Mouse (Mus musculus) gastrocnemius, adult 18-20 months (tissue): ENCODE measurements at regions not wholly inside any gene's neighbourhood (a gene's known extent, or its start where the extent isn't known, plus 50 kb on each side); places are given as distances from the start of the nearest gene placed in this dataset.

Experiments used
- DNase-seq: peaks from one replicate; pipeline ENCODE4 v3.0.0; 2021; ENCODE audit warnings: low spot score

- no peak for DNase-seq
Measured at GRCm38 (mm10) chr7:128834894-128835293, 90.2 kb downstream of the Sec23ip start.

DNA sequence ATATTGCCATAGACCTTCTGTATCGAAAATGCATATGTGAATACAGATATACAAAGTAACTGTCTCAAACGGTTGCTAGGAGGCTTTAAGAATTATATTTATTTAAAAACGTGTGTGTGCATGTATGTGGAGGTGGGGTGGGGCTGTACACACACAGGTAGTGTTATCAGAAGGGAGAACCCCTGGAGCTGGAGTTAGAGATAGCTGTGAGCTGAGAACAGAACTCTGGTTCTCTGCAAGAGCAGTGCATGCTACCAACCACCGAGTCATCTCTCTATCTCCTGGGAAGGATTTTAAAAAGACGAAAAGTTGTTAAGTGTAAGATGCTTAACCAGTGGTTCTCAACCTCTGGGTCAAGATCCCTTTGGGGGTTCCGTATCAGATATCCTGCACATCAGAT, 91.7 kb downstream of the Sec23ip start:
- no peak for DNase-seq

DNA sequence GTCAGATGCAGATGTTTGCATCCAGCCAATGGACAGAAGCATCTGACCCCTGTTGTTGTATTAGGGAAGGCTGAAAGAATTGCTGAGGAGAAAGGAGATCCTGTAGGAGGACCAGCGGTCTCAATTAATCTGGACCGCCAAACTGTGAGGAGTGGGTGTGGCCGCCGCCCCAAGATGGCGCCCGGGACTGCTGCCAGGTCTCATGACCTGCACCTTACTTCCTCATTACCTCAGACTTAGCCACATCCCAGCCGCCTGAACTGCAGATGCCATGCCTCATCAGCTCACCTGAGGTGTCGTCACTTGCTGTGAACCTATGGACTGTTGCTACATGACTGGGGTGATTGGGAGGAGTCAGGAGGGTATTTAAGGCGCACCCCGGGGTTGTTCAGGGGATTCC, 97.8 kb downstream of the Sec23ip start:
- DNase-seq, result no peak

GRCm38 (mm10) chr7:128843576-128843975, 98.8 kb downstream of the Sec23ip start:
- no peak for DNase-seq

DNA sequence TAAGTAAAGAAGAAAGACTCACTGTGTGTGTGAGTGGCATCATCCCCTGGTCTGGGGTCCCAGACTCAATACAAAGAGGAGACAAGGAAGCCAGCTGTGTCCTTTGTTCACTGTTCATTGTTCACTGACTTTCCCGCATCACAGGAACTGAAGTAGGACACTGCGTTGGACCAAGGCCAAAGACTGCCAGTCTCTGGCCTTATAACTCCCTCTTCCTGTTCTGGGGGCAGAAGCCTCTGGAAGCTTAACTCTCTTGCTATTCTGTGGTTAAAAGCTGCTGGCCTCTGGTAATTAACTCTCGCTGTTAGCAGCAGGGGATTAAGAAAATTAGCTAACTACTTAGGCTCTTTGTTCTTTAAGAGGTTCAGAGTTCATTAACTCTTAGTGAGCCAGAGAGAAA, 104.5 kb downstream of the Sec23ip start:
- DNase-seq, result no peak

DNA sequence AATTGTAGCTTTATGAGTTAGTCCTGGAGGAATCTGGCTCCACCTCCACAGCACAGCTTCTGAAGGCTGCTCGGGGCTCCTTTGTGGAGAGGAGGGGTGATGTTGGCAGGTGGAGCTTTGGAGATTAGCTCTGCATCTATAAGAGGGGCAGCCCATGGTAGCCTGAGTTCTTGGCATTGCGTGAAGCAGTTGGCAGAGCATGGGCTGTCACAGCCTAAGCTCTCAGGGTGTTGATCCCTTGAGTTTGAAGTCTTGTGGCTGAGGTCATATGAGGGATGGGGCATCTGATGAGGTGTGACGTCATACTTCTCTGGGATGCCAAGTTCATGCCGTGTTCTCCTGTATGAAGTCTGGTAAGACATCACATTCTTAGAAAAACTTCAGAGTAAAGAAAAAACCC, 109.5 kb downstream of the Sec23ip start:
- DNase-seq, result no peak

- DNase-seq, result no peak
Measured at GRCm38 (mm10) chr7:128854690-128855343, 110.1 kb downstream of the Sec23ip start.

DNA sequence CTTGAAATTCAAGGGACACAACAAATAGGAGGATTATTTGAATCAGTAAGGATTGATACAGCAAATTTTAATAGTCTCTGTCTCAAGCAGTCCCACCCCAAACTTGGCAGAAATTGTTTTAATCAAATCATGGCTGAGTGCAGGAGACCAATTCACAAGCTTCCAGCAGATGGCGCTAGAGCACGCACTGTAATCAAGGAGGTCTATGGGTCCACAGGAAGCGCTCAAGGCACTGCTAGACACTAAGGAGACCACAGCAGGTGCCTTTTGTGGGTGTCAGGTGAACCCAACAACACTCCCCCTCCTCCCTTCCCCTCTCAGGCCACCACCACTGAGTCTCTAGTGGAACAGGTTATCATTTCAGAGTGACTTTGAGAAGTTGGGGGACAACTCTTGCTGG, 115.4 kb downstream of the Sec23ip start:
- DNase-seq, result peak; percentile 47

GRCm38 (mm10) chr7:128860709-128861108, 116.0 kb downstream of the Sec23ip start:
- DNase-seq, result peak; percentile 42

GRCm38 (mm10) chr7:128861376-128861775, 116.6 kb downstream of the Sec23ip start:
- no peak for DNase-seq

- DNase-seq, result no peak
Measured at GRCm38 (mm10) chr7:128868799-128869198, 124.1 kb downstream of the Sec23ip start.

- no peak for DNase-seq
Measured at GRCm38 (mm10) chr7:128884015-128884414, 139.3 kb downstream of the Sec23ip start.

DNA sequence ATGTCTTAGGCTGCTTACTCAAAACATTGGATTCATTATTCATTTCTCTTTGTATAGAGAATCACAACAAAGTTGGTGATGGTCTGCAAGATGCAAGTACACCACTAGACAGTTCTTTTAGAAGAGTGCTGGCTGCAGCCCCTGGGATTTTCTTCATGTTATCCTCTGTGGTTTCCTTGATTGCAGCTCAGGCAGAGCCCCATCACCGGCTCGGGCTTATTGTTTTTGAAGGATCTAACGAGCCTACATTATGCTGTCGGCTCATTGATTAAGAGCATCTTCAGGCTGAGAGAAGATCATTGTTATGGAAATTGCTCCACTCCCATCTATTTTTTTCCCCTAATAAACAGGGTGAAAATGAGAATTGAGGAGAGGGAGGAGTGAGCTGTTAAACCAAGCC, 140.8 kb downstream of the Sec23ip start:
- no peak for DNase-seq

GRCm38 (mm10) chr7:128910134-128910533, 165.4 kb downstream of the Sec23ip start:
- DNase-seq, result no peak

DNA sequence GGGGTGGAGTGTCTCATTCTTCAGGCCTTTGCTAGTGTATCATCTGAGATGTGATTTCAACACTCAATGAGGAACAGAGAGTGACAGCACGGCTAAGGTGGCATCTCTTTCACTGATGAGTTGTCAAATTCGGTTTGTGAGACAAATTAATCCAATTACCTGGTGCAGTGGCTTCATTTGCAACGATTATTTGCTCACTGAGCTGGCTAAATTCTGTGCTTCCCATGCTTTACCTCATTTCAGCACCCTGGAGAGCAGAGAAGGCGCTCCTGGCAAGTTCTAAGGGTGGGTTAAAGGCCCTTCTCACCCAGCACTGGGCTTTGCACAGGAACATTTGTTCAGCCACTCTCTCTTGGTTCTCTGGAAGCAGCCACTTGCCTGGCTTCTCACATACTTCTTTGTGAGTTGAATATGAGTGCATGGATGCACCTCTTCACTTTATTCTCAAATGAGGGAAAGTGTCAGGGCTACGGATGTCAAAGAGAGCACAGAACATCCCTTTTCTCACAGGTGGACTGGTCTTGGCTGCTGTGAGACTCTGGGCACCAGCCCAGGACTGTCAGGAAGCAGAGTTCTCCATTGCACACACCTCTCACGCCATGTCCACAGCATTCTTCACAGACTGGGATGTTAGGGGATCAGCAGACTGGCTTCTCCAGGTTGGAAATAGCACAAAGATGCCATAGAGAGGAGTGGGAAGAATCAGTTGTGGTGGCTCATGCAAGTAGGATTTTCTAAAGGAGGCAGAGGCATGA, 193.4 kb downstream of the Sec23ip start:
- no peak for DNase-seq

- DNase-seq, result no peak
Measured at GRCm38 (mm10) chr7:128960575-128960974, 215.8 kb downstream of the Sec23ip start.

DNA sequence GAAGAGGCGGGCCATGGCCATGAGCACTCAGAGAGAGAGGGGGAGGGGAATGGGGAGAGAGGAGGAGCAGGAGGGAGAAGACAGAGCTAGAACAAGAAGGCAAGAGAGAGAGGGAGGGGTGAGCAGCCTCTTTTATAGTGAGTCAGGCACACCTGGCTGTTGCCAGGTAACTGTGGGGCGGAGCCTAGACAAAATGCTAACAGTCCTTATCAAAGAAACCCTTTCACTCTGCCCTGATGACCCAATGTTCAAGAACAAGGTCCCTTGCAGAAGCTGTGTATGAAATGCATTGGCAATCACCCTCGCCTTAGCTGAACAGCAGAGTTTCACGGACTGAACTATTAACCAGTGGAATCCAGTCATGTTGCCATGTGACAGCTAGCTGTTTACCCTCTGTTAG, 235.2 kb downstream of the Sec23ip start:
- DNase-seq, result no peak

DNA sequence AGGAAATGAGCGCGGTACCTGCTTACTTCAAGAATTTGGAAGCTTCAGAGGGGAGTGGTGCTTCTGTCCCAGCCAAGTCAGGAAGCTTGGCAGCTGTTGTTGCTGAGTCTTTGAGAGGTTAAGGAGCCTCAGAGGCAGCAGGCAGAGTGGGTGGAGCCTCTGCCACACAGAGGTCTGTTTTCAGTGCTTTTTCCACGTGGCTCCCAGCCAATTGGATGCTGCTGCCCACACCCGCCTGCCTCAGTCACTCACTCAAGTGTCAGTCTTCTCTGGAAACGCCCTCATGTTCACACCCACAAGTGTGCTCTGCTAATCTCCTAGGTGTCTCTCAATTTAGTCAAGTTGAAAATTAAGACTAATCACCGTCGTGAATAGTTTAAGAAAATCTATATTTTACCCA, 236.1 kb downstream of the Sec23ip start:
- DNase-seq, result no peak

DNA sequence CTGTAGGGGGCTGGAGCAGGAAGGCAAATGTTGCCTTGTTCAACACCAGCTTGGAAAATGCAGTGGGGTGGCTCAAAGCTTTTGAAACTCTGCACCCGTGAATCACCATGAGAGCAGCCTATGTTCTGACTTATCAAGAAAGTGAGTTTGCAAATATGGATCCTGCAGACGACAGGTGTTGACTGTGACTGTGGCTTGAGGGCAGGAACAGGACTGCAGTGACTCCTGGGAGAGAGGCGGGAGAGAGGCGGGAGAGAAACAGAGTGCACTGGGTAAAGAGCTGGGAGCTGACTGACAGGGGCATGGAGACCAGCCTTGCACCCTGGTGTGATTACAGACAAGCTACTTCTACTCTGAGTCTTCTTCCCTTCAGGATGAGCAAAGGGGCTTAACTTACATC, 254.0 kb downstream of the Sec23ip start:
- no peak for DNase-seq

- DNase-seq, result no peak
Measured at GRCm38 (mm10) chr7:129002419-129002818, 254.4 kb upstream of the Plpp4 start.

GRCm38 (mm10) chr7:129003150-129003549, 253.7 kb upstream of the Plpp4 start:
- DNase-seq, result no peak

DNA sequence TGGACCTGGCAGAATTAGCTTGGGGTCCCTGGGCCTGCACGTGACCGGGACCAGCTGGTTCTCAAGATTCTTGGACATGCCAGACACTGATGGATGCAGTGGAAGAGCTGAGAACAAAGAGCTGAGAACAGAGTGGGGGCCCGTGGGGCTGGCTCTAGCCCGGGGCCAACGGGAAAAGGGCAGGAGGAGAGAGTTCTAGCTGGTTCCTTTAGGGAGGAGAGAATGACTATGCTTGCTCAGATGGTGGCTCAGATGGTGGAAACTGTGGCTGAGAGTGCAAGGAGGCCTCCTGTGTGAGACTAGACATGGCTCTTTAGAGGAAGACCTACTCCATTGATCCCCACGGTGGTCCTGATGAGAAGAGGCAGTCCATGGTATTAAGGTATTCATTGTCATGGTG, 240.5 kb upstream of the Plpp4 start:
- DNase-seq, result no peak

GRCm38 (mm10) chr7:129027116-129027515, 229.7 kb upstream of the Plpp4 start:
- DNase-seq, result no peak
